Mouse (Mus musculus) limb, embryonic 11.5 days (tissue): ENCODE results near the gene Myo15. TPM values are rescaled to one million over a fixed set of nuclear protein-coding genes. Genes with fewer than 3 reads are reported as not detected.

Source experiments
- ATAC-seq: fragments of 200-750 bp; cut with Nextera tagmentation; 2 replicates; pipeline ENCODE4 v1.8.0; 2017; ENCODE audit warnings: low read depth; ENCODE audit not compliant: insufficient number of reproducible peaks, low FRiP score, low TSS enrichment
- DNase-seq: peaks from one replicate; pipeline ENCODE4 v3.0.0-alpha.2; 2015; ENCODE audit warnings: low spot score
- H3K27ac ChIP-seq: fragments of 300-500 bp; sonication (generic); replicated peaks from 2 replicates; pipeline ENCODE4 v1.5.1; 2014; ENCODE audit warnings: low read depth, mild to moderate bottlenecking, low read length
- H3K27me3 ChIP-seq: fragments of 300-500 bp; sonication (generic); 2 replicates; pipeline ENCODE4 v1.6.1; 2014; ENCODE audit warnings: mild to moderate bottlenecking, low read length, mixed read lengths; ENCODE audit not compliant: control insufficient read depth, insufficient read depth
- H3K36me3 ChIP-seq: fragments of 300-500 bp; sonication (generic); 2 replicates; pipeline ENCODE4 v1.6.1; 2014; ENCODE audit warnings: mild to moderate bottlenecking, low read length, moderate library complexity, mixed read lengths; ENCODE audit not compliant: control insufficient read depth, insufficient read depth
- H3K4me1 ChIP-seq: fragments of 300-500 bp; sonication (generic); 2 replicates; pipeline ENCODE4 v1.6.1; 2014; ENCODE audit warnings: low read length, mixed read lengths; ENCODE audit not compliant: control insufficient read depth, insufficient read depth
- H3K4me2 ChIP-seq: fragments of 300-500 bp; sonication (generic); 2 replicates; pipeline ENCODE4 v1.6.1; 2014; ENCODE audit warnings: low read depth, mild to moderate bottlenecking, moderate library complexity; ENCODE audit not compliant: severe bottlenecking
- H3K4me3 ChIP-seq: fragments of 300-500 bp; sonication (generic); 2 replicates; pipeline ENCODE4 v1.5.1; 2014; ENCODE audit warnings: low read depth, low read length
- H3K9ac ChIP-seq: fragments of 300-500 bp; sonication (generic); 2 replicates; pipeline ENCODE4 v1.6.1; 2014; ENCODE audit warnings: mild to moderate bottlenecking, low read length
- H3K9me3 ChIP-seq: fragments of 300-500 bp; sonication (generic); 2 replicates; pipeline ENCODE4 v1.6.1; 2016; ENCODE audit warnings: low read length; ENCODE audit not compliant: control insufficient read depth
- WGBS: fragments of 180-500 bp; shearing (Covaris S2); extraction: QIAGEN DNeasy Blood & Tissue Kit; methylation state at CpG from one replicate; pipeline ENCODE4 v1.1.7; 2014; 5-methylcytosine and 5-hydroxymethylcytosine counted together
- polyA plus RNA-seq: library from polyadenylated mRNA; unstranded; fragments of >200 nt; fragmentation: Nextera tagmentation; extraction: Ambion mirVana; gene quantifications from 2 replicates; pipeline ENCODE4 v1.2.1, GENCODE M21; 2014

Gene Myo15
- polyA plus RNA-seq, 1 experiment from 2014 or later: 0.17 TPM

GRCm38 (mm10) chr11:60536180-60536858 is 67.2 kb downstream of the Myo15 start, which contains the start of gene Alkbh5:
Gene Alkbh5 (plus strand): TSS chr11:60536381.
- Histone ChIP-seq H3K9ac (peak within 1 kb of the TSS; percentile 70), H3K4me2 (peak within 1 kb of the TSS; percentile 71)
- DNase-seq: peak; percentile 29

GRCm38 (mm10) chr11:60536859-60537467 is 67.8 kb downstream of the Myo15 start:
- DNase-seq (peak; percentile 96), ATAC-seq (peak; percentile 75)
- 0% methylated on average over 37 of the region's 37 CpGs for WGBS
- Histone ChIP-seq H3K27ac (peak overlapping the region; percentile 96), H3K27me3 (no peaks in the 10 kb centered on the region), H3K4me3 (peak overlapping the region; percentile 97), H3K4me2 (peak overlapping the region; percentile 71), H3K9me3 (no peaks in the 10 kb centered on the region), H3K36me3 (peaks cover 2% of the 10 kb centered on the region; the same call in 1 of the 2 replicates), H3K9ac (peak overlapping the region; percentile 70), H3K4me1 (peaks cover 17% of the 10 kb centered on the region)

More at GRCm38 (mm10) chr11:60536180-60536858, 67.2 kb downstream of the Myo15 start, which contains the start of gene Alkbh5:
- H3K27me3 ChIP-seq: no peaks in the 10 kb centered on the region
- peaks cover 16% of the 10 kb centered on the region for H3K4me1 ChIP-seq
- H3K36me3 ChIP-seq: 0 out of 2 replicates have a peak, but pooled peaks cover 2% of the 10 kb centered on the region
- H3K4me3 ChIP-seq: peak within 1 kb of the TSS; percentile 97
- H3K9me3 ChIP-seq: no peaks in the 10 kb centered on the region
- no peak for ATAC-seq
- H3K27ac ChIP-seq: peak within 1 kb of the TSS; percentile 96
- 25% methylated on average over 9 of the region's 9 CpGs for WGBS

GRCm38 (mm10) chr11:60537468-60538347 is 68.6 kb downstream of the Myo15 start:
- WGBS: under 1% methylated on average over 88 of the region's 91 CpGs
- peak; percentile 86 for ATAC-seq
- Histone ChIP-seq H3K9ac (peak overlapping the region; percentile 92), H3K4me3 (peak overlapping the region; percentile 97), H3K27ac (peak overlapping the region; percentile 96), H3K4me2 (peak overlapping the region; percentile 80), H3K36me3 (peaks cover 2% of the 10 kb centered on the region; the same call in 1 of the 2 replicates), H3K9me3 (no peaks in the 10 kb centered on the region), H3K4me1 (peaks cover 17% of the 10 kb centered on the region), H3K27me3 (no peaks in the 10 kb centered on the region)
- peak; percentile 96 for DNase-seq

GRCm38 (mm10) chr11:60538371-60539281 is 69.5 kb downstream of the Myo15 start:
- peak overlapping the region; percentile 92 for H3K9ac ChIP-seq
- peaks cover 2% of the 10 kb centered on the region; the same call in 1 of the 2 replicates for H3K36me3 ChIP-seq
- under 1% methylated on average over 92 of the region's 93 CpGs for WGBS
- H3K27me3 ChIP-seq: no peaks in the 10 kb centered on the region
- peaks cover 17% of the 10 kb centered on the region for H3K4me1 ChIP-seq
- DNase-seq (peak; percentile 55), ATAC-seq (no peak)
- H3K4me2 ChIP-seq: peak overlapping the region; percentile 80
- peak overlapping the region; percentile 97 for H3K4me3 ChIP-seq
- H3K27ac ChIP-seq: peak overlapping the region; percentile 96
- H3K9me3 ChIP-seq: no peaks in the 10 kb centered on the region

- peaks cover 17% of the 10 kb centered on the region for H3K4me1 ChIP-seq
- peak overlapping the region; percentile 80 for H3K4me2 ChIP-seq
- H3K27me3 ChIP-seq: no peaks in the 10 kb centered on the region
- H3K9me3 ChIP-seq: no peaks in the 10 kb centered on the region
- H3K4me3 ChIP-seq: peak overlapping the region; percentile 97
- DNase-seq (no peak), ATAC-seq (no peak)
- peaks cover 2% of the 10 kb centered on the region; the same call in 1 of the 2 replicates for H3K36me3 ChIP-seq
- no peak overlapping the region for H3K27ac ChIP-seq
- WGBS: 6% methylated on average over 2 of the region's 2 CpGs
- peak overlapping the region; percentile 92 for H3K9ac ChIP-seq
Measured at GRCm38 (mm10) chr11:60539540-60539939, 70.4 kb downstream of the Myo15 start.

GRCm38 (mm10) chr11:60540002-60540610 is 71.0 kb downstream of the Myo15 start:
- H3K4me2 ChIP-seq: peak overlapping the region; percentile 80
- peaks cover 17% of the 10 kb centered on the region for H3K4me1 ChIP-seq
- no peak overlapping the region for H3K27ac ChIP-seq

GRCm38 (mm10) chr11:60540761-60541160 is 71.6 kb downstream of the Myo15 start:
- Histone ChIP-seq H3K27me3 (no peaks in the 10 kb centered on the region), H3K4me3 (peak overlapping the region; percentile 36; the same call in 1 of the 2 replicates), H3K9ac (no peak overlapping the region), H3K27ac (no peak overlapping the region), H3K9me3 (no peaks in the 10 kb centered on the region), H3K4me1 (peaks cover 17% of the 10 kb centered on the region), H3K4me2 (peak overlapping the region; percentile 80), H3K36me3 (peaks cover 5% of the 10 kb centered on the region; the same call in 1 of the 2 replicates)
- DNase-seq: no peak
- no peak for ATAC-seq
- 92% methylated on average over 2 of the region's 2 CpGs for WGBS

More at GRCm38 (mm10) chr11:60540002-60540610, 71.0 kb downstream of the Myo15 start:
- ATAC-seq (no peak), DNase-seq (peak; percentile 24)
- Histone ChIP-seq H3K4me3 (peak overlapping the region; percentile 36), H3K36me3 (peaks cover 2% of the 10 kb centered on the region; the same call in 1 of the 2 replicates), H3K9me3 (no peaks in the 10 kb centered on the region), H3K27me3 (no peaks in the 10 kb centered on the region), H3K9ac (peak overlapping the region; percentile 52)
- WGBS: 15% methylated on average over 4 of the region's 4 CpGs
